Mouse (Mus musculus): Measurements from ENCODE around the gene Bmper.

- no peak for TF ChIP-seq POLR2A (IDR thresholded peaks at IDR 0.05; ENCODE audit: borderline replicate concordance, extremely low read depth, low read depth, low read length)
- no peak for TF ChIP-seq CTCF (IDR thresholded peaks at IDR 0.05; ENCODE audit: insufficient read depth, low read length)
Observed at GRCm38 (mm10) chr9:23262851-23263250, 40.0 kb downstream of the Bmper start.
